Mouse (Mus musculus) intestine, embryonic 16.5 days (tissue): Measurements from ENCODE around the gene Ddo. TPM values are rescaled to one million over a fixed set of nuclear protein-coding genes. Genes with fewer than 3 reads are reported as not detected.

Experiments used
- polyA plus RNA-seq: library from polyadenylated mRNA; unstranded; fragments of >200 nt; fragmentation: Nextera tagmentation; extraction: Ambion mirVana; gene quantifications from 2 replicates; pipeline ENCODE4 v1.2.1, GENCODE M21; 2015

The Ddo gene
- polyA plus RNA-seq, 1 experiment from 2014 or later = 0.72 TPM

Other genes with a start within 250 kb of the Ddo start
- not detected in 2 replicates for gene Slc22a16, start 59.7 kb upstream of the Ddo start, polyA plus RNA-seq
- gene Mettl24, start 53.3 kb downstream of the Ddo start, polyA plus RNA-seq = 3.0 and 3.2 TPM in 2 replicates